Mouse (Mus musculus) liver, postnatal 0 days (tissue): ENCODE data around the gene Slx4ip.

ENCODE experiments used
- CTCF ChIP-seq: sonication (generic); IDR thresholded peaks from 2 replicates; pipeline ENCODE4 v1.5.1; 2016; ENCODE audit warnings: antibody characterized with exemption, low read depth
- EP300 ChIP-seq: IDR thresholded peaks from 2 replicates; pipeline ENCODE4 v1.6.1; 2016; ENCODE audit warnings: antibody characterized with exemption, low read depth, mild to moderate bottlenecking

- TF ChIP-seq EP300 (no peak), CTCF (no peak)
Observed at GRCm38 (mm10) chr2:137049367-137049766, 158.3 kb downstream of the Slx4ip start.
